Mouse (Mus musculus) layer of hippocampus, postnatal 25 days (tissue): ENCODE measurements at regions not wholly inside any gene's neighbourhood (a gene's known extent, or its start where the extent isn't known, plus 50 kb on each side); places are given as distances from the start of the nearest gene placed in this dataset.

Experiments used
- DNase-seq, 2 experiments: peaks; one replicate each; pipeline ENCODE4 v3.0.0; 2022; ENCODE audit warnings: mixed read lengths in 2 of 2, low spot score in 1 of 2; ENCODE audit errors: extremely low spot score in 1 of 2

- no peak for DNase-seq
These were observed 98.2 kb upstream of the Tmtc4 start for GRCm38 (mm10) chr14:123082065-123082464.

GRCm38 (mm10) chr14:123081016-123081714, 97.3 kb upstream of the Tmtc4 start:
- DNase-seq = no peak

GRCm38 (mm10) chr14:123079733-123080132, 95.9 kb upstream of the Tmtc4 start:
- DNase-seq = no peak

GRCm38 (mm10) chr14:123078804-123079203, 95.0 kb upstream of the Tmtc4 start:
- no peak for DNase-seq

GRCm38 (mm10) chr14:123066344-123066743, 82.5 kb upstream of the Tmtc4 start:
- DNase-seq = no peak

- DNase-seq = no peak
These were observed 81.7 kb upstream of the Tmtc4 start for GRCm38 (mm10) chr14:123065566-123065965.

- DNase-seq = no peak
These were observed 81.3 kb upstream of the Tmtc4 start for GRCm38 (mm10) chr14:123065136-123065535.

GRCm38 (mm10) chr14:123062908-123063307, 79.1 kb upstream of the Tmtc4 start:
- no peak for DNase-seq

- no peak for DNase-seq
These were observed 73.1 kb upstream of the Tmtc4 start for GRCm38 (mm10) chr14:123056976-123057375.

GRCm38 (mm10) chr14:123048451-123048850, 64.6 kb upstream of the Tmtc4 start:
- DNase-seq = no peak

- DNase-seq = no peak
These were observed 56.2 kb upstream of the Tmtc4 start for GRCm38 (mm10) chr14:123040046-123040445.

- no peak for DNase-seq
These were observed 53.6 kb upstream of the Tmtc4 start for GRCm38 (mm10) chr14:123037444-123037843.
